Mouse (Mus musculus) spleen, embryonic (tissue): ENCODE data around the gene Itsn1.

Experiments
- CTCF ChIA-PET: fragments of 350-600 bp; sonication (Branson Sonifier 250); formaldehyde crosslinking; loops from one replicate; lab custom pipeline; 2022; lab: Charles Lee

Gene Itsn1

GRCm38 (mm10) chr16:91867672-91868071, 138.6 kb downstream of the Itsn1 start:
- CTCF ChIA-PET = interaction anchor here (0.5 to 0.9 kb wide), 2 partner anchors 18 to 163 kb away, joined by 3 read pairs; no protein-coding TSS in a partner anchor

GRCm38 (mm10) chr16:91868943-91869911, 140.1 kb downstream of the Itsn1 start:
- CTCF ChIA-PET = no interaction called here

DNA sequence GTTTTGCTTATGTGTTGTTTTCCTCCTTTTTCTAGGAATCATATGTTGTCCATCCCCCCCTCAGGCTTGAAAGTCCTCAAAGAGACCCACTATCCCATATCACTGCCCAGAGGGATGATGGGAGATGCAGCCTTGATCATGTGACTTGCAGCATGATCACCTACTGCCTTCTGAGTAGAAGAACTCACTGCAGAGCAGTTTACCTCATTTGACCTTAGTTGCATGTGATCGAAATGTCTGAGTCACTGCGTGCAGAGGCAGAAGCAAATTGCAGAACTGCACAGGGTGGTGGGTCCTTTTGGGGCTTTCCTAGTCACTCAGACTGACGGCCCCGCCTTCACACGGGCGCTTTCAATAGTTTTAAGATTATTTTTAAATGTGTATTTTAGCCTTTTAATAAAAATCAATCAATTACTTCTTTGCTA, 141.1 kb downstream of the Itsn1 start:
- CTCF ChIA-PET = no interaction called here

- CTCF ChIA-PET = no interaction called here
Observed at GRCm38 (mm10) chr16:91871188-91871587, 142.1 kb downstream of the Itsn1 start.

DNA sequence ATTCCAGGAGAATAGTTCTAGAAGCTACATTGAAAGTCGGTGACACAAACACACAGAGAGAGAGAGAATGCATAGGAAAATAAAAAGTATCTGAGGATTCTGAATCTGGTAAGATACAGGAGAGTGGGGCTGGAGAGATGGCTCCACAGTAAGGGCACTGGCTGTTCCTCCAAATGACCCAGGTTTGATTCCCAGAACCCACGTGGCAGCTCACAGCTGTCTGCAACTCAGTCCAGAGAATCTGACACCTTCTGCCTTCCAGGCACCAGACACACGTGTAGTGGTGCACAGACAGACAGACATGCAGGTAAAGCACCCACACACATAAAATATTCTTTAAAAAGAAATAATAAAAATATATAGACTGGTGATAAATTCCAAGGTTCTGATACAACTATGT, 144.6 kb downstream of the Itsn1 start:
- CTCF ChIA-PET = no interaction called here

DNA sequence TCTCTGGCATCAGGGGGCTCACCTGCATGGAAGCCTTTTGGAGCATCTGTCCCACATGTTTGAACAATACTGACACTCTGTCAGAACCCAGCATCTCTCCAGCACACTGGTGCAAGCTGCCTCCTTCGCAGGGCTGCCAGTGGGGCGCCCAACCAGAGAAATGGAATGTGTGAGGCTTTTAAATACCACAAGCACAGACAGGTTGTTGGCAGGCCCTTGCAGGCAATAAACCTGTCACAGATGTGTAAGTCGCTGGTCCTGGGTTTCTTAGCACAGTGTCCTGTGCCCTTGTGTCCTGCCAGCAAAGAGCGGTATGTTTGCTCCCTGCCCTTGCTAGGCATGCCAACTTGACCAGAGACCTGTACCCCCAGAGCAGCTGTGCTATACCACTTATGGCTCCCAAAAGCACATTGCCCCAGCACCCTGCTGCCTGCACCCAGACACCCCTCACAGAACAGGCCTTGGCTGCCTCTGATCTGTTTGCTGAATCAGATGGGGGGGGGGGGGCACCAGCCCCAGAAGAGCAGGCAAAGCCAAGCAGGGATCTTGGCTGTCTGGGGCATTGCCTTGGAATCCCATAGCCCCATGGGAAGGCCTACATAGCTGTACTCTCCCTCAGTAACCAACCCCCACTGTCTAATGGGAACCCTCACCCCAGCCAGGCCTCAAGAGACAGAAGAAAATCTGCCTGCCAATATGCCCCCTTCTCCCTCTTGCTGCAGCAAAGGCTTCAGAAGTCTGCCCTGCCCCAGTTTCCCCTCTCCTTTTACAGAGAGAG, 146.7 kb downstream of the Itsn1 start:
- CTCF ChIA-PET = no interaction called here

GRCm38 (mm10) chr16:91876457-91876856, 147.4 kb downstream of the Itsn1 start:
- CTCF ChIA-PET = no interaction called here

DNA sequence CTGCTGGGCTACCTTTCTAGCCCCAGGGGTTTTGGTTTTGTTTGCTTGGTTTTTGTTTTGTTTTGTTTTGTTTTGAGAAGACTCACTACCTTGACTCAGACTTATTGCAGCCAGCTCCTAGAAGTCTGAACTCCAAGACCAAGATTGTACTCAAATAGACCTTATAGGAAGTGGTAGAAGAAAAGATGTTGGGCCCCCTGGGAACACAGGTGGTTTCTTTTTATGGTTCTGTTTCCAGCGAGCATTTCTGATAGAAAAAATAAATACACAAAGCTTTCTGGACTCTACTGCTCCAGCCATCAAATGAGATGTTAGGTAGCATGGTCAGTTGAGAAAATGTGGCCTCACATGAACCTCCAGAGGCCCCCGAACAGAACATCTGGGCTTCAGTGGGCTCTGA, 150.0 kb downstream of the Itsn1 start:
- CTCF ChIA-PET = interaction anchor here (0.5 kb wide), 1 partner anchor 149 kb away, joined by 6 read pairs; no protein-coding TSS in a partner anchor

DNA sequence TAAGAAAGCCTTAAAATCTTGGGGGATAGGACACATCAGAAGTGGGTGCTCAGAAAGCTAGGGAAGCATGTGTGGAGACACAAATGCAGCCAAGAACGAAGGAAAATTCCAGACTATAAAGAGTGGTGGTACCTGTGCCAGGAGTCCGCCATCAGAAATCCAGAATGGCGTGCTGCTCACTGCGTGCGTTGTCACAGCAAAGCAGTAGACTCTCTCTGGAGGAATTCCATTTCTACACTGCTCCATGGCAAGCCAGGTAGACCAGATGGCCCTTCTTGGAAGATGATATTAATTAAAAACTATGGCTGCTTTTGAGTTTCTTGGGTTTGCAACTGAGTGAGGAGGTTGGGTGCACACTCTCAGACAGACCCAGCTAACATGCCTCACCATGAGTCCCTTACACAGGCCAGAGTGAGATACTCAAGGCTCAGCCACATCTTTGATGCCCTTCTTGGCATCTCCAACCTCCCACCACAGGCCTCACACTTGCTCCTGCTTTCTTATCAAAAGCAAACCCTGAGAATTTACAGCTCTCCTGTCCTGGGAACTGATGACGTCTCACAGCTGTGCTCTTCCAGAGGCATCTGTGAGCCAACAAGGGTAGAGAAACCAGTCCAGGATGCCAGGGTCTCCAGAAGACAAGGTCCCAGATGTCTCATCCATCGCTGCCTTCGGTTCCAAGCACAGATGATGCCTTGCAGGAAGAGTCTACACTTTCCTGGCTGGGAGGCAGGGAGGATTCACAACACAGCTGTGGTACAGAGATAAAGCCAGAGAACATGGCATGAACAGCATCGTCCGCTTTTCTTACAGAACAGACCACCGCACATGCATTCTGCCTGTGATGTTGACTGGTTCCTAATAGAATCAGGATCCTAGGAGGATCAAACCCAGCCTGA, 152.0 kb downstream of the Itsn1 start:
- CTCF ChIA-PET = no interaction called here

DNA sequence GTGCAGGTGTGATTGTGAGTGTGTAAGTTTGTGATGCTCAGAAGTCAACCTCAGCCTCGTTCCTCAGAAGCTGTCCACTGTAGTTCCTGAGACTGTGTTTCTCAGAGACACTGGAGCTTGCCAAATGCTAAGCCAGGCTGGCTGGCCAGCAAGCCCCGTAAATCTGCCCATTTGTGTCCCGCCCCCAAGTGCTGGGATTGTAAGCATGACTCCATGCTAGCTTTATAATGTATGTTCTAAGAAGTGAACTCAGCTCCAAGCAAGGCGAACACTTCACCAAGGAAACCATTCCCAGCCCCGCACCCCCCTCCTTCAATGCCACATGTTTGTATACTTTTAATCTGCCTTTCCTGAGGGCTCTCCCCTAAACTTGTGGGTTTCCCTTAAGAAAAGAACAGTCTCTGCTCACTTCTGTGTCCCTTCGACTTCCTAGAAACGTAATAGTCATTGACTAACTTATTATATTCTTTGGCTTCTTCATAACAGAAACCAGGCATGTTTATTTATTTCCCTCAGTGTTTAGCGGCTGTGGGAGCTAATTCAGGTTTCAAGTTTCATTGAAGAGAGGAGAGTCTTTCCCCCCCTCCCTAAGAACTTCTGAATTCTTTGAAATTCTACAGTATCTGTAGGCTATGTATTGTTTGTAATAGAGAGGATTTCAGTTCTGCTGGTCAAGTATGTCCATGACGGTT, 153.2 kb downstream of the Itsn1 start:
- CTCF ChIA-PET = no interaction called here

GRCm38 (mm10) chr16:91883636-91884035, 154.6 kb downstream of the Itsn1 start:
- CTCF ChIA-PET = no interaction called here

GRCm38 (mm10) chr16:91884196-91884595, 155.1 kb downstream of the Itsn1 start:
- CTCF ChIA-PET = no interaction called here

DNA sequence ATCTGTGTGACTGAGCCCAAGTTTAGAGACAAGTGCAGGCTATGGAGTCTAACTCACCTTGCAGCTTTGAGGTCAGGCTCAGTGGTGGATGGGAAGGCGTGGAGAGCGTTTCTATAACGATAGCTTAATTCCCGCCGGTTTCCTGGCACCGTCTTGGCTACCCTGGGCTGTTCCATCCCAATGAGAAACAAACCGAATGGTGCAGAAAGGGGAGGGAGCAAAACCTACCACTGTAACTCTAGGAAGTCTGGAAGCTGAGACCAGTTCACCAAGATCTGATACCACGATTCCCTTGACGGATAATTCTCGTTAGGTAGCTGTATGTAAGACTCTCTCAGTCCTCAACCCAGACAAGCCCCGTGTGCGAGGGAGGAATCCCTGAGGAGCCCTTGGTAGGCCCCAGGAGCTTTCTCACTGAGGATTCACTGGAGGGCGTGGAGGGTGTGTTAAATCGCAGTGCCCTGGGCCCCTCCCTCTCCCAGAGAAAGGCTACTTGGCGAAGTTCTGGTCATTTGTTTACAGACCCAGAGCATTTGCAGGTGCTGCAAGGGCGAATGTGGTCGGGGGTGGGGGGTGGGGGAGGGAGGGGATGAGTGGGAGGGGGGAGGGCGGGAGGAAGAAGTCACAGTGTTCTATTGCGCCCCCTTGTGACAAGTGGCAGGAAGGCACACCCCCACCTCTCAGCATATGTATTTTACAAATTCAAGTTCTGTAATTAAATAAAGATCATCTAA, 156.5 kb downstream of the Itsn1 start:
- CTCF ChIA-PET = interaction anchor here (0.6 to 0.8 kb wide), 2 partner anchors 17 to 161 kb away, joined by 3 read pairs; no protein-coding TSS in a partner anchor

DNA sequence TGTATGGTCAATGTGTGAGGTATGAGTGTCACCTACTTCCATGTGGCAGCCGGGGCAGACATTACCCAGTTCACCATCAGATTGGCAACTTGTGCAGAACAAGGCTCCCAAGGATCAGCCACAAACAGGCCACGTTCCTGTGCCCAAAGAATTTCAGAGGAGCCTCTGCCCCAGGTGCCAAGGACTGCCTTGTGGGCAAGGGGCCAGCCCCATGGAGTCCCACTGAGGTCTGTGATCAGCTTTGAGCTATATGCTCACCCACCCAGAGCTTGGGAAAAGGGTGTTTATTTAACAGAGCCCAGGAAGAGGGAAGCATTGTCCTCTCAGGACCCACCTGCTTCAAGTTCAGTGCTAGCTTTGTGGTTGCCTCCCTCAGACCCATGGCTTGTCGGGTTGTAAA, 159.3 kb downstream of the Itsn1 start:
- CTCF ChIA-PET = interaction anchor here (0.5 to 0.6 kb wide), 3 partner anchors 32 to 405 kb away, joined by 3 to 19 read pairs (median 6); no protein-coding TSS in a partner anchor

GRCm38 (mm10) chr16:91889831-91890230, 160.8 kb downstream of the Itsn1 start:
- CTCF ChIA-PET = no interaction called here

GRCm38 (mm10) chr16:91891218-91891617, 162.1 kb downstream of the Itsn1 start:
- CTCF ChIA-PET = no interaction called here

- CTCF ChIA-PET = no interaction called here
Observed at GRCm38 (mm10) chr16:91896426-91896830, 167.3 kb downstream of the Itsn1 start.

- CTCF ChIA-PET = no interaction called here
Observed at GRCm38 (mm10) chr16:91898850-91899848, 170.1 kb downstream of the Itsn1 start.

- CTCF ChIA-PET = no interaction called here
Observed at GRCm38 (mm10) chr16:91900274-91900673, 171.2 kb downstream of the Itsn1 start.
